Mouse (Mus musculus) heart, adult 11 months (tissue): ENCODE measurements around the gene Adh1.

ENCODE experiments used
- DNase-seq: peaks from one replicate; pipeline ENCODE4 v3.0.0; 2022

Adh1 gene

DNA sequence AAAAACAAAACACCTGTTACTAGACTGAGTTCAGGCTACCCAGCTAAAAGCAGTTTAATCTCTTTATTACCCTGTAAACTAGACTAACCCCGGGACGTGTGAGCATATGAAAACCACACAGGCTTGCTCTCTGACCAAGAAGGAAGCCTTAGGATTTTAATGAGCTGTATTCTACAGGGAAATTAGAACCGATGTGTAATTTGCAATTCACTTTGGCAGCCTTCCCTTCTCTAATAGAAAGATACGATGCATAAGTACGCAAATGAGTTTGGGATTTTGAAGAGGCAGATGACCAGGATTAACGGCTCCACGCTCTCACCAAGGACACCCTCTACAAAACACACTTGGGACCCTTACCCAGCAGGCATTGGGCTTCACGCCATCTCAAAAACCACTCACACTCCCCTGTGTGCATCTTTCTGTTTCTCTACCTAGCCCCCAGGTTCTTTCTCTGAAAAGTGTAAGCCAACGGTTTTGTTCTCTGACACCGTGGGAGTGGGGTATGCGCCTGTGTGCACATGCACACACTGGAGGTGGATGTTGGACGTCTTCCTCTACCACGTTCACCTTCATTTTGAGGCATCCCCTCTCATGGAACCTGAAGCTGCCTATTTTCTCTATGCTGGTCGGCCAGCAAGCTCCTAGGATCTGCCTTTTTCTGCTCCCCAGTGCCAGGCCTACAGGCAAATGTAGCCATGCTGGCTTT lies 18.6 kb upstream of the Adh1 start:
- DNase-seq = no peak

DNA sequence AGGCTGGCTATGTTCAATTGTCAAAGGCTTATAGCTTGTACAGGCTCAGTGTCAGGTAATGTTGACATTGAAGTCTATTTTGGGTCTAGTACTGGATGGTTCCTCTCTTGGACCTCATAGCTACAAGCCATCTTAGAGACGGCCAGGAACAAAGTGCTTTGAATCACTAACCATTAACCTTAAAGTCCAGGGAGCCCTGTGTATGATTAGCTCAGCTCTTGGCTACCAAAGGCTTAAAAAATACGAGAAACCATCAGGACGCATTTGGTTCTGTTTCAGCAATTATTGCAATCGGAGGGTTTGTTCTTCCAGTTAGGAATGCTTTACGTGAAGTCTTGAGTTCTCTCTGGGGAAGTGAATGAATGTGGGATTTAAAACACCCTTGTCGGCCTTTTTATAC lies 17.9 kb upstream of the Adh1 start:
- DNase-seq = no peak

DNA sequence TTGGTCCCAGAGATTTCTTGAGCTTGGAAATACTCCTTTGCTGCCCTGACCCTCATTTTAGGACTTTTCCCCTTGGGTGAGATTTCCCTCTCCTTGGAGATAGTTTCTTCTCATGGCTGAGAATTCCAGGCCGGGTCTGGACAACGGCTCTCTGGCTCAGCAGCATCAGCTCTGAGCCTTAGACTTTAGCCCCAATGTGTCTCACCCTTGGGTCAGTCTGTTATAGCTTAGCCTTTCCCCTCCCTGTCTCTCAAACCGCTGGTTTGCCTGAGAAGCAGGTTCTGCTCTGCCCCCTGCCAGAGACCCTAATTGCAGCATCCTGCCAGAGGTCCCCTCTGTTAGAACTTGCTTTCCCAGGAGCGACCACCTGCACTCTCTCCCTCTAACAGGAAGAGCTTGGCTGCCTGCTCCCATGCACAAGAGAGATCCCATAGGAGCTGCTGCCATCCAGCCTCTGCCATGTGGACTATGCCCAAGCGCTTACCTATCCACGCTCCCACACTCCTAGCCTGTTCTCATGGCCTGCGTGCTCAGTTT lies 16.4 kb upstream of the Adh1 start:
- no peak for DNase-seq

DNA sequence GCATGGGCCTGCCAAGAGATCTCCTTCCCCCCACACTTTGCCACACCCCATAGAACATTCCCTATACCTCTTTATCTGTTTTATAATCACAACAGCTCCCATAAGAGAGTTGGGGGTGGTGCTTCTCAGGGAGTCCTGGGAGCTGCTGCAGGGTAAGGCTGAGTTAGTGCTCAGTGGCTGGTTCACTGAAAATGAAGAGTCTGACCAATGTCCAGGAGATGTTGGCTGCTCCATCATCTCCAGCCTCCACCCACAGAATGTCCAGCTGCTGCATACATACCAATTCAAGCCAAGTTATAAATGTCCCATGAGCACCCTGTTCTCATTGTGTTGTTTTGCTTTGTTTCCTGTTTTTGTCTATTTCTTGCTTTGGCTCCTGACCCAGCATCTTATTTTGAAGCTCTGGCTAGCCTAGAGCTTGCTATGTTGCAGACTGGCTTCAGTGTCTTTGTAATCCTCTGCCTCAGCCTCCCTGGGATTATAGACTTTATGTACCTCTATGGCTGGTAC lies 14.2 kb upstream of the Adh1 start:
- peak; percentile 96 for DNase-seq

DNA sequence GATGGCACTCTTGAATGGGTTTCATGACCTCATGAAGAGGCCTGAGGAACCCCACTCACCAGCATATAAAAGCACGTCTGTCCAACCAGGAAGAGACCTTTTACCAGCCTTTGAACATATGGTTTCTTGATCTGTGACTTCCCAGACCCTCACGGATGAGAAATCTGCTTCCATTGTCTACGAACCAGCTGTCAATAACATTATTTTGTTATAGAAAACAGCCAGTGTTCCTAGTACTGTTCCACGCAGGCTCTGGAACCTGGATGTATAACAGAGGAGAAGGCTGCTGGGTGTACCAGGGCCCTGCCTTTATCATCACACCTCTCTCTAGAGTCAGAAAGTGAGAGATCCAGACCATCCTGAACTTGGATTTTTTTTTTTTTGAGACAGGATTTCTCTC lies 13.6 kb upstream of the Adh1 start:
- peak; percentile 95 for DNase-seq

DNA sequence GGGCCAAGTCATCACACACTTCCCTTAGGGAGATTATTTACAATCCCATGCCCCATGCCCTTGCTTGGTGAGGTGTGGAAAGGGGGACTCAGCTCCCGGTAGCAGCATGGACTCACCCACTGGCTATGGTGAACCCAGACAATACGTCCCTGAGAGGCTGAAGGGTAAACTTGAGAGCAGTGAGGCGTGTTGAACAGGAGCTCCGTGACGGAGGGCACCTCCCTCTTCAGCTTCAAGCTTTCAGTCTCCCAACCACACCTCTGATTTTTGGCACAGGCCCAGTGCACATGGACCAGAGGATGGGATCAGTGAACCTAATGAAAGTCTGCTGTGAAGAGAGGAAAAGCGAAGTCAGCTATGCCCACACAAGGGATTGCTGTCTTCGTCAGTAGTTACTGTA lies 12.8 kb upstream of the Adh1 start:
- peak; percentile 96 for DNase-seq

DNA sequence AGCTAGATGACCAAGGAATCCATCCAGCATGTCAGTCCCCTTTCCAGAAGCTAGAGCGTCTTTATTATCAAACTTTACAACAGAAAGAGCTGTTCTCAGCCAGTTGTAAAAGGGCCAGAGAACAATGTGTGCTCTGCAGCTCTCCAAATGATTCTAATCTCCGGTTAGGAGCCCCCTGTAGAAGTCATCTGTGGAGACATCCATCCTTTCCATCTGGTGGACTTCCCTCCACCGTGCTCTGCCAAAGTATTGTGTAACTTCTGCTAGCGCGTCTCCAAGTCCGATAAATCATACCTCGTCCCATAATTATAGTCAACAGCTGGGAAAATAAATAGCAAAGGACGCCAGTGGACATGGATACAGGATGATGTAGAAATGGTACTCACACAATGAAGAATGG lies 12.0 kb upstream of the Adh1 start:
- DNase-seq = peak; percentile 99

DNA sequence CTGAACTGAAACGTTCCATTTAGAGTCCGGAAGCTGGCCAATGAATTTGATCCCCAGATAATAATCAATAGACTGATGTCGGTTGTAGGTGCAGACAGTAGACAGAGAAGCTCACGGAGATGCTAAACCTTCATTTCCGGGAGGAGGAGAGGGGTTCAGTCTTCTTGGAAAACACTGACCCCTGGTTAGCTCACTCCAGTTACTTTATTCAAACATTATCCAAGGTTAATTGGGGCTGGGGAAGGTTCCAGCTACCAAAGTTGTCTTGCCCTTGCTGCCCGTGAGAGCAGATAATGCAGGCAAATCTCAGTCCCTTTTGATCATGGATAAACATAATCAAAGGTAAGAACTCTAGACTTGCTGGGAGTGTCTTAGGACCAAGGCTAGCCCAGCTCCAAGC lies 9.6 kb upstream of the Adh1 start:
- no peak for DNase-seq

DNA sequence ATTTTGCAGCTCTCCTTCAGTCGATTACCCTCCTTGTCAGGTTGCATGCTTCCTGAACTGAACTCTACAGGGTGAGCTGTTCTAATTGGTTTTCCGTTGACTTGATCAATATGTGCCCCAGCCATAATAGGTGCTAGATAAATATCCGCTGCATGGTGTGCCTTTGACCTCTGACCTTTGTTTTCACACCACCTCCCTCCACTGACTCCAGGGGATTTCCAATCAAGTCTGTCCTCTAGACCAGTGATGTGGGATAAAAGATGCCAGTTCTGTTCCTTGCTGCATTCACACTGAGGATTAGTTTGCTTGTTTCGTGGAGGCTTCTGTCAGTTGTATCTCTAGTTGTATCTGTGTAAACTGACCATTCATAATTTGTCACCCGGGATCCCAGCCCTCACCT lies 6.6 kb upstream of the Adh1 start:
- DNase-seq = peak; percentile 83

DNA sequence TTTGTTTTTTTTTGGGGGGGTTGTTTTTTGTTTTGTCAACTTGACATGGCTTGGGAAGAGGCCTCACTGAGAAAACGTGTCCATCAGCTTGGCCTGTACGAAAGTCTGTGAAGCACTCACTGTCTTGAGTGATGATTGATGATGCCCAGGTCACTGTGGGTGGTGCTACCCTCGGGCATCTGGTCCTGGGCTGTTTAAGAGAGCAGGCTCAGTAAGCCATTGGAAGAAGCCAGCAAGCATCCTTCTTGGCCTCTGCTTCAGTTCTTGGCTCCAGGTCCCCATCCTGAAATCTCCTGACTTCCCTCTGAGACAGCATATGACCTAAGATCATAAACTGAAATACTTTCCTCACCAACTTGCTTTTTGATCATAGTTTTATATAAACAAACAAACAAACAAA lies 5.4 kb upstream of the Adh1 start:
- peak; percentile 92 for DNase-seq

DNA sequence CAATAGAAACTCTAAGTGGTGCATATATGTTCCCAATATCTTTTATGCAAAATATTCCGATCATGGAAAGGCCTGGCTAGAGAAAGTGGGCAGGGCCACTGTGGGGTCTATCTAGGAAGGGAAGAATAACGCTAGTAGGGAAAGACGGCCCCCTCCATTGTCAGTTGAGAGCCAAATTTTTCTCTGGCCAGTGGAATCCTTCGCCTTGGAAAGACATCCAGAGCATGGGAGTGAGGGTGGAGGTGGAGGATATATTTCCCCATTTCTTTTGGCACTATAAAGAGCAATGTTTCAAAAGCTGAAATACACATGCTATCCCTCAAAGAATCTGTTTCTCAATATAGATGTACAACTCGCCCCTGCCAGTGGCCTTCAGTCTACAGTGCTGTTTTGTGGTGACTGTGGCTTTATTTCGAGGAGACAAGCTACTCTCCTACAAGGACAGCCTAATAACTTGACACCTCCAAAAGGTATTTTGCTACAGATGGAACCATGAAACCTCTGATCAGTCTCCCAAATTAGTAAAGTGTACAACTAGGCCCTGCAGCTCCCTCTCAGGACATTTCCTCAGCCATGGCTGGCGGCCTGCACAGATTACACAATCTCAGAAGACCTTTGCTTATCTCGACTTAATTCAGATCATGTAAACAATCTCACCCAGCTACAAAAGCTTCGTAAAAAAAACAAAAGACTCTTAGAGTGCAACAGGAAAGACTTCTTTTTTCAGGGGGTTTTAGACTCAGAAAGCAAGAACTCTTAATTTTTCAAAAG lies 4.8 kb upstream of the Adh1 start:
- DNase-seq = peak; percentile 96

DNA sequence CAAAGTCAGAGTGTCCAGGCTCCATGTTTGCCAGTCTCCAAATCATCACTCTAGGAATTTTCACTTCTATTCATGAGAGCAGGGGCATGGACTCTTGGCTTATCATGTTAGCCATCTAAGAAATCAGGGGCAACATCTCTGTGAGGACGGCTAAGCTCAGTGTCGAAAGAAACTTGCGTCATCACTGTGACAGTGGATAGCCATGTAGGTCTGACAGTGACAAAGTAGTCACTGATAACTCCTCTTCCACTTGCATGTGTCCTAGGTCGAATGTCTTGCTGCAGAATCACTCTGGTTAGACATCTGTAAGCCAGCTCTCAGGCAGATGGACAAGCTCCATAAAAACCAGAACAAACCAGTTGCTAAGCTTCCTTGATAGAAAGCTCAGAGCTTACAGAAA lies 1.8 kb downstream of the Adh1 start:
- peak; percentile 64 for DNase-seq

DNA sequence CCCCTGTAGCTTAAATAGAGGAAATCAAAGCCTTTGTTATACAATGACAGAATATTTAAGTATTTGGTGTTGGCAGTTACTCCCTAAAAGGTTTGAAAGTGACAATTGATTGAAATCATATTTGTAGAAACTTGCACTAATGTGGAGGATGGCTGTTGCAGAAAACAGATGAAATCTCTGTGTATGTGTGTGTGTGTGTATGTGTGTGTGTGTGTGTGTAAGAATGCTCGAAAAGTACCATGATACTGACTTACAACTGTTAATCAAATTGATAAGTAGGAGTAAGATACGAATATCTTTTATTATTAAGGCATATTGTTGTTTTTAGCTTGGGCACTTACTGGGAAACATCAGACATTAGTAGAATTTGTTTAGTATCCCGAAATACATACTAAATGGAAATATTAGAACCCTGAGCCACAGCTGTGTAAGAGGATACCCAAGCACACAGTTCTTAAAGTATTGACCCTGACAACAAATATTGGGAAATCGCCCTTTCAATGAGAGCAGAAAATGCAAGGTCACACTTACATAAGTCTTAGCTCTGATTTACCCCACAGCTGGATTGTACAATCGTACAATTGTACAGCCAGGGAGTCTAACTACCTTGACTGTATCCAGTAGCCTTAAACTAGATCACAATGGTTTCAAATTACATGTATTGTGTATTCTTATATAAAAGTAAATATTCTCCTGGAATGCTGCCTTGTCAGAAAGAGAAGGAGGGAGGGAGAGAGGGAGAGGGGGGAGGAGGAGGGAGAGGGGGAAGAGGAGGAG lies 2.6 kb downstream of the Adh1 start:
- peak; percentile 67 for DNase-seq

DNA sequence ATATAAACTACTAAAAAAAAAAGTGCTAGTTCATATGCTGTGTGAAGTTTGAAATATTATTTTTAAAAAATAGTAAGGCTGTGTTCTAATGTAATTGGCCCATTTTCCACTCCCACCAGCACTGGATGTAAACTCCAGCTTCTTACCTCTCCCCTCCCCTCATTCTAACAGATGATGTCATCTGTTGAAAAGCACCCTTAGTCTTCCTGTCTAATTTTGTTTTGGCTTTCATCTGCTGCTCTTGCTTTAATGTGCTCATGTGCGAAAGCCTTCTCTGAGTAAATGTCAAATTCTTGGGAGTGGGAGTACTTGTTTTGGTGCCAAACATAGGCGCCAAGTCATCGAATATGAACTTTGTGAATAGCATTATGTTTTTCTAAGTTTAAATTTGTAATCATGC lies 3.9 kb downstream of the Adh1 start:
- no peak for DNase-seq

DNA sequence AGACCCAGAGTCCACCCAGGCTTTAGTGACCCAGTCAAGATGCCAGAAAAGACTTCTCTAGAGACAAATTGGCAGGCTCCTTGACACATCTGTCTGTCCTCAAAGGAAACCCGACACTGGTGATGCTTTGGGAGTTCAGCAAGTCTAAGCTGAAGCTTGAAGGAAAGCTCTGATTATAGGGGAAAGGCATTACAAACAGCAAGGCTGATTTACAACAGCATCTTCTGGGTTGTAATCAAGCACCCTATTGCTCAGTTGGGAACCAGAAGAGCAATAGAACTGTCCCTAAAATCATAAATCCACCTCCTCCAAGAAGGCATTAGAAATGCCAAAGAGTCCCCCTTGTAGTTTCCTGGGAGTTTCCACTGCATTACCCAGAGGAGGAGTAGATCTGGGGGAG lies 9.7 kb downstream of the Adh1 start:
- DNase-seq = peak; percentile 92

DNA sequence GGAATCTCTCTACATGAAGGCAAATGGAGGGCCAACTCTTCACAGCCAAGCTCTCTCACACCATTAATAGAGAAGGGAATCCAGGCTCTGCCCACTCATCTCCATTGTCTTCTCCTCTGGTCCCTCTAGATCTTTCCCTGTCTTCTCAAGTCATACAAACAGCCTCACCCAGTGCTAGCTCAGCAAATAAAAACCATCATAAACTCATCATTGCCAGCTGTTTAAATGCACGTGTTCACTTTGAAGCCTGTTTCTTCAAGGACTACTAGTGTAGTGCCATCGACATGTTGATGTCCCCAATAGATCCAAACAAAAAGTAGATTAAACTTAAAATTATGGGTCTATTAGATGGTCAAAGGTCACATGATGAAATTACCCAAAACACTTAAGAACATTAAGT lies 10.5 kb downstream of the Adh1 start:
- DNase-seq = no peak

DNA sequence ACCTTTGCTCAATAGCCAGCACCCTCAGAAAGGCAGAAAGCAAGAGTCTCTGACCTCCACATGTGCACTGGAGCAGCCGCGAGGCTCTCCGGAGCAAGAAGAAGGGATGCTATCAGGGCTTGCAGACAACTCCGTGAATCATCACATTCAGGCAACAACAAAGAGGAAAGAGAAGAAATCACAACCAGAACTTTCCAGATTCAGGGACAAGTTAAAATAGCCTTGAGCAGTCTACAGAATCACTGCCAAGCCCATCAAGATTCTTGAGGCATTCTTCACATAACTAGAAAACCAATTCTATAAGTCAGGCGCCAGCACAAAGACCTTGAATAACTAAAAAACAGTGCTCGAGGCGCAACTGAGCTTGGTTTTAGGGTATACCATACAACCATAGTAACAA lies 12.3 kb downstream of the Adh1 start:
- no peak for DNase-seq

DNA sequence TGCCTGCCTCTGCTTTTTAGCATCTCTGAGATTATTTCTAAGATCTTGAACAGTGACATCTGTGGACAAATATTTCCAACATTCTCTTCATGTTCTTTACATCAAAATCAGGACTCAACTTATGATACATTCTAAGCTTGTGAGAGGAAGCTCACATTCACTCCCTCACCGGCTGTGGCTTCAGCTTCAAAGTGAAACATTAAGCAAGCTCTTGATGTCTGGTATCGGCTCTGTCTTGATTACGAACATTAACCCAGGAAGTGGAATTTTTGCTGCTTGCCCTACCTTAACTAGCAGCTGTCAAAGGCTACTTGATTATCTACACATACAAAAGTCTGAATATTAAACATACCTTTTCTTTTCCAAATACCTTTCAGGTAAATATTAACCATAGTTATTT lies 14.3 kb downstream of the Adh1 start:
- DNase-seq = no peak

DNA sequence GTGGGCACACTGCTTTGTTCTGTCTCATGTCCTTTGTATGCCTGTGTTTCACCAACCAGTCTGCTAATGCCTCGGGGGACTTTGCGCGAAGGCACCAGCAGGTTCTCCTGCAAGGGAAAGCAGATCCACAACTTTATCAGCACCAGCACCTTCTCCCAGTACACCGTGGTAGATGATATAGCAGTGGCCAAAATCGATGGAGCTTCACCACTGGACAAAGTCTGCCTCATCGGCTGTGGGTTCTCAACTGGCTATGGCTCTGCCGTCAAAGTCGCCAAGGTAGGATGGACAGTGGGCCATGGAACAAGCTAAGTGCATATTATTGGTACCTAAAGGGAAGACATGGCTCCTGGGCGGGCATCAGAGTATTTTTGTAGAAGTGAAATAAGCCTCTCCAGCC lies 21.8 kb downstream of the Adh1 start:
- no peak for DNase-seq

DNA sequence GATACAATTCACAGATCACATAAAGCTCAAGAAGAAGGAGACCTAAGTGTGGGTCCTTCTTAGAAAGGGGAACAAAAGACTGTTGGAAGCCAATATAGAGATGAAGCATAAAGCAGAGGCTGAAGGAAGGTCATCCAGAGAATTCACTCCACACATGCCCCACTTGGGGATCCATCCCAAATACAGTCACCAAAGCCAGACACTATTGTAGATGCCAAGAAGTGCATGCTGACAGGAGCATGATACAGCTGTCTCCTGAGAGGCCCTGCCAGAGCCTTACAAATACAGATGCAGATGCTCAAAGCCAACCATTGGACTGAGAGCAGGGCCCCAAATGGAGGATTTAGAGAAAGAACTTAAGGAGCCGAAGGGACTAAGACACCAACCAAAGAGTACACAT lies 23.0 kb downstream of the Adh1 start:
- DNase-seq = peak; percentile 95

DNA sequence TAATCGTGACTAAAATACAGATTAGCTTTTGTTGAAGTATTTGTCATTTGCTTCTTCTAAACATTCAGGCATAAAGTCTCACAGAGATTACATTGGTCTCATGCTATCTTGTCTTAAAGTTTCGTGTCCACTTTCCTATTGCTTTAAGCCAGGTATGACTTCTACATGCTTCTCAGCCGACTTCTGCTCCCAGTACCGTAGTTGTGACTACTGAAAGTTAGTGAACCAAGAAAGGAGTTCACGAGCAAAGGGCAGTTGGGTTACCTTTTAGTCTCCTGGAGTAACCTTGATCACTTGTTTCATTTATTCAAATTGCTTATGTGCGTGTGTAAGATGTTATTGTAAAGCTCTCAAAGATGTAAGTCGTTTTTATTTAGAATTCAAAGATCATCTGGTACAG lies 25.2 kb downstream of the Adh1 start:
- no peak for DNase-seq

DNA sequence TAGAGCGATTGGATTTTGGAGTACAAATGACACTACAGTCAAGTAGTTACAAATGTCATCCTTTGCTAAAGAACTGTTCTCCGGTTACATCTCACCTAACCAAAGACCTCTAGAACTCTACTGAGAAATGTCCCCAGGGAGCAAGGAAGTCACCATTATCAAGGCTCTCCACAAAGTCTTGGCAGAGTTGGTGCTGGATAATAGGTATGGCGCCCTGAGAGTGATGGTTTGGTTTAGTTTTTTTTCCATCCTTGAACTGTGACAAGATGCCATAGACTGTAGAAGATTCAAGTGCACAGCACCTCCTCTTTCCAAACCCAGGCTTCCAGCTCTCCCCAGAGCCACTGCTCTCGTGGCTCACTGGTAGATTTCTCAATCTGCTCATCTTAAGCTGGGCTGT lies 26.9 kb downstream of the Adh1 start:
- DNase-seq = peak; percentile 75

DNA sequence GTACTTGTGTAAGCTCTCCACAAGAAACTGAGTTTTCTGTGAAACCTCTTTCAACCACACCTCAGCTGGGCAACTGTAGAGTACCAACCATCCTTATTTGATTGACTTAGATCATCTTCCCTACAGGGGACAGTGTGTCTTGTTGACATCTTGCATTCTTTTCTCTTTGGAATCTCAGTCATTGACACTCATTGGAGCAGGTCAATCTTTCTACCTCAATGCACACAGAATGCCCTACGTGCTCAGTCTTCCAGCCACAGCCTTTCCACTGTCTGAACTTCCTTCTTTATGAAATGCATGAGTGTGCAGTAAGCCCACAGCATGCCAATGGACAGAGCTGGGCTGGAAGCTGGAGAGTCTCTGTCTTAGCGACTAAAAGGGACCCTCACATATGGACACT lies 29.9 kb downstream of the Adh1 start:
- DNase-seq = peak; percentile 40
